Mouse (Mus musculus) leukemia stem cell, adult 10-12 weeks (primary cell): ENCODE measurements around the gene Snx18. TPM values are rescaled to one million over a fixed set of nuclear protein-coding genes. Genes with fewer than 3 reads are reported as not detected.

Experiments
- polyA plus RNA-seq: library from polyadenylated mRNA; stranded (reverse); fragments of >175 nt; gene quantifications from 2 replicates; pipeline ENCODE4 v1.2.3, GENCODE M21; 2012; ENCODE audit warnings: low replicate concordance

Gene Snx18
- 5.2 and 7.9 TPM in 2 replicates for polyA plus RNA-seq

DNA sequence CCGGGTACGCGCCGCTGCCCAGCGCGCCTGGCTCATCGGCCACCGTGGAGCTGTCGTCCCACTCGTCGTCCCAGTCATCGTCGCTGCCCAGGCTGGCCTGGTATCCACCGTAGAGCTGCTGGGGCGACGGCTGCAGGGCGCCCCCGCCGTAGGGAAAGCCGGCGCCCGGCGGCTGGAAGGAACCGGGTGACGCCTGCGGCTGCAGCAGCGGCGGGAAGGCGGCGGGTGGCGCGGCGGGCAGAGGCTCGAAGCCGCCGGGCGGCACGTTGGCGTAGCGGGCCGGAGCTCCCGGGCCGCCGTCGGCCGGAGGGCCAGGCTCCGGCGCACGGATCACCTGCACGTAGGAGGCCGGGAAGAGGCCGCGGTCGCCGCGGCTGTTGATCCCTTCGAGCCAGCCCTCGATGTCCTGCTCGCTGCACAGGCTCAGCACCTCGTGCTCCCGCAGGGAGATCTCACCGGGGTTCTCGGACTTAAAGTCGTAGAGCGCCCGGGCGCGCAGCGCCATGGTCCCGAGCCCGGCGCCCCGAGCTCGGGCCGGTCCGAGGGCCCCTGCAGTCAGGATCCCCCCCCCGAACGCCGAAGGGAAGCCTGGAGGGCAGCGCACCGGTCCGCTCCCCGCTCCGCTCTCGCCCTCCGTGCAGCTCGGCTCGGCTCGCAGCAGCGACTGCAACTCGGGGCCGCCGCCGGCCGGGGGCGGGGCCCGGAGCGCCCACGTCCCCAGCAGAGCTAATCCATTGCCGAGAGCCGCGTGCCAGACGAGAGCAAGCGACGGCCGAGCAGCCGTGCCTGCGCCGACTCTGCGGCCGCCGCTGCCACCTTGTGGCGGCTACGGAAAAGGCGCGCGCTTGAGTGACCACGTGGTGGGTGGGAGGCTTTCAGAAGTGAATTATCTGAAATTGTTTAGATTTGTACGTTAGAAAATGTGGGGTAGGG is at the start of gene Snx18:
Gene Snx18, minus strand, starts transcription at position 674 of the 933 bp plus-strand sequence.

DNA sequence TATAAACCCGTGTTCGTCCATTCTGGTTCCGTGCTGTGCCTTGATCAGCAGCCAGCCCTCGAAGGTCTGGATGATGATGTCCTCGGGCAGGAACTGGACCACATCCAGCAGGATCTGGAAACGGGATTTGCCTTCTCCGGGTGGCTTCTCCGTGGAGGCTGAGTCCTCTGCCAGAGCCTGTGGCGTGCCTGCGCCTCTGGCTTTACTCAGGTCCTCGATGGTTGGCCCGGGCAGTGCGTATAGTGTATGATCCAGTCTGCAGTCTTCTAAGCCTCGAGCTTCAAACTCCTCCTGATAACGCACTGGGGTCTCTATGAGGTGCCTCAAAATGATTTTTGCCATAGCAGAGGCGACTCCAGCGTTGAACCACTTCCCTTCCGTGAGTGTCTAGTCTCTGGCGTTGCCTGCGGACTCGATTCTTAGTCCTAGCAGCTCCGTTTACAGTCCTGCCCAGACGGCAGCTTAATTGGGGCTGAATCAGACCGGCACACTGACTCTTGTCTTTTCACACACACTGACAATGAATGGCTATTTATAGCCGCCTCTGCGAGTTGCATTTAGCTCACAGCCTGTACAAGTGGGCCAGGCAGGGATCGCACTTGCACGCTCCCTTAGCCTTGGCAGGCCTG is 44.9 kb upstream of the Snx18 start, which contains the start of gene Hspb3:
Gene Hspb3, minus strand, starts transcription at position 526 of the 629 bp plus-strand sequence.

Other genes with a start within 250 kb of the Snx18 start
- not detected in 2 replicates for gene Hspb3, start 45.1 kb upstream of the Snx18 start, polyA plus RNA-seq
- gene Arl15, start 175.9 kb upstream of the Snx18 start, polyA plus RNA-seq, result 0.72 TPM in 1 of 2 replicates, not detected in the other